ENCODE assay signal across 8 mouse cellular contexts in the genomic region with DNA sequence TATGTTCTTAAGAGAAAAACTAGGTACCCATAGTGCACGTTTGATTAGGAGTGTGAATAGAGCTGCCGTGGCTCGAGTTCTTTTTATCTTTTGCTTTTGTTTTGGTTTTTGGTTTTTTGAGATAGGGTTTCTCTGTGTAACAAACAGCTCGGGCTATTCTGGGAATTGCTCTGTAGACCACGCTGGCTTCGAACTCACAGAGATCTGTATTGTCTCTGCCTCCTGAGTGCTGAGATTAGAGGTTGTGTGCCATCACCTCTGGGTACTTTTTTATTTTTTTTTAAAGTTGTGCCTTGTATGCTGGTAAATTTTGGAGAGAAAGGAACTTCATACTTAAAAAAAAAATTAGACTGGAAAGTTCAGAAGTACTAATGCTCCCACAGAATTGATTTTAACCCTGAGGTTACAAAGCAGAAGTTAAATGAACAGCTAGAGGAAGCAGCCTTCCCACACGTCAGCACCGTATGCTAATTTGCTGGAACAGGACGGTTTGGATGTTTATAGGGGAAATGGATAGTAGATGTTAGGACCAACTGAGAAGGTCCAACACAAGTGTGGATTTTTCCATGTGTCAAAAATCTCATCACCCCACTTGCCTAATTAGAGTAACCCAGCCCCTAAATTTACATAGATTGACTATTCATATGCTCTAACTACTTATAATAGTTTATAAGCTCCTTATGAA. TPM values are rescaled to one million over a fixed set of nuclear protein-coding genes. Genes with fewer than 3 reads are reported as not detected.
DNase-seq lines count a peak whose midpoint lies in the region; ATAC-seq and TF ChIP-seq lines count a peak whose summit lies in the region.

No protein-coding gene starts in this region.

- ATAC-seq in forebrain, embryonic 15.5 days (replicated peaks): no peak
- ATAC-seq in liver, embryonic 15.5 days (ENCODE audit: insufficient read depth): no peak
- ATAC-seq in stomach, postnatal 0 days (ENCODE audit: low FRiP score, low TSS enrichment): no peak

- peak overlapping the region; percentile 97 for H3K4me3 ChIP-seq in spleen, adult 2 months (ENCODE audit: extremely low read depth, insufficient read depth, insufficient read length)
- H3K4me3 ChIP-seq in forebrain, embryonic 15.5 days: peak overlapping the region; percentile 90
- H3K4me3 ChIP-seq in liver, embryonic 15.5 days (replicated peaks): peak overlapping the region; percentile 82
- peak overlapping the region; percentile 94 for H3K4me3 ChIP-seq in stomach, postnatal 0 days (ENCODE audit: low read depth, low read length)

- H3K9me3 ChIP-seq in forebrain, embryonic 15.5 days: no peaks in the 10 kb centered on the region
- no peaks in the 10 kb centered on the region for H3K9me3 ChIP-seq in liver, embryonic 15.5 days (replicated peaks)
- H3K9me3 ChIP-seq in stomach, postnatal 0 days (ENCODE audit: control insufficient read depth, low read length): no peaks in the 10 kb centered on the region

- H3K27me3 ChIP-seq in spleen, adult 2 months (ENCODE audit: control insufficient read depth, insufficient read depth, low read length): no peaks in the 10 kb centered on the region
- no peaks in the 10 kb centered on the region for H3K27me3 ChIP-seq in forebrain, embryonic 15.5 days
- H3K27me3 ChIP-seq in liver, embryonic 15.5 days: peaks cover 12% of the 10 kb centered on the region; the same call in 1 of the 2 replicates
- no peaks in the 10 kb centered on the region for H3K27me3 ChIP-seq in stomach, postnatal 0 days (ENCODE audit: control insufficient read depth, insufficient read depth, low read length)

- H3K9ac ChIP-seq in forebrain, embryonic 15.5 days (replicated peaks): peak overlapping the region; percentile 86
- H3K9ac ChIP-seq in liver, embryonic 15.5 days: peak overlapping the region; percentile 87
- H3K9ac ChIP-seq in stomach, postnatal 0 days (ENCODE audit: low read length): peak overlapping the region; percentile 94

- peak overlapping the region; percentile 83 for H3K4me2 ChIP-seq in forebrain, embryonic 15.5 days (replicated peaks)
- peak overlapping the region; percentile 99 for H3K4me2 ChIP-seq in liver, embryonic 15.5 days
- peak overlapping the region; percentile 99 for H3K4me2 ChIP-seq in stomach, postnatal 0 days (replicated peaks; ENCODE audit: low read depth)

- 6% methylated on average over 9 of the region's 9 CpGs for WGBS in spleen, adult 2 months
- WGBS in forebrain, embryonic 15.5 days: 14% methylated on average over 9 of the region's 9 CpGs
- WGBS in liver, embryonic 15.5 days (ENCODE audit: insufficient replicate concordance): 18% methylated on average over 9 of the region's 9 CpGs
- WGBS in stomach, postnatal 0 days: 39% methylated on average over 9 of the region's 9 CpGs

- peak overlapping the region; percentile 89 for H3K27ac ChIP-seq in spleen, adult 2 months (ENCODE audit: insufficient read depth, low read length)
- peak overlapping the region; percentile 100 for H3K27ac ChIP-seq in forebrain, embryonic 15.5 days (replicated peaks)
- H3K27ac ChIP-seq in liver, embryonic 15.5 days (replicated peaks): peak overlapping the region; percentile 98
- no peak overlapping the region for H3K27ac ChIP-seq in stomach, postnatal 0 days (replicated peaks)

- H3K4me1 ChIP-seq in spleen, adult 2 months (ENCODE audit: control insufficient read depth, insufficient read depth, insufficient read length): peaks cover 5% of the 10 kb centered on the region
- peaks cover 48% of the 10 kb centered on the region for H3K4me1 ChIP-seq in forebrain, embryonic 15.5 days
- H3K4me1 ChIP-seq in liver, embryonic 15.5 days (replicated peaks): peaks cover 50% of the 10 kb centered on the region
- peaks cover 3% of the 10 kb centered on the region; the same call in 1 of the 2 replicates for H3K4me1 ChIP-seq in stomach, postnatal 0 days (replicated peaks; ENCODE audit: control insufficient read depth, insufficient read depth)

- no peak for TF ChIP-seq EP300 in stomach, postnatal 0 days (optimal IDR thresholded peaks at IDR 0.05)

- TF ChIP-seq POLR2A in spleen, adult 2 months (IDR thresholded peaks at IDR 0.05; ENCODE audit: low read depth, low read length): no peak

- DNase-seq in spleen, adult 2 months (ENCODE audit: low read depth in 1 of 2, low spot score in 2 of 2): no peak
- DNase-seq in spleen, postnatal 10 days (ENCODE audit: low spot score in 2 of 2): no peak
- no peak for DNase-seq in stomach, postnatal 0 days (ENCODE audit: low spot score)
- no peak for DNase-seq in testis, postnatal 10 days (ENCODE audit: low spot score)
- DNase-seq in testis, postnatal 14 days (ENCODE audit: low spot score): no peak
- DNase-seq in urinary bladder, postnatal 25 days (ENCODE audit: low spot score): no peak

- no peak for TF ChIP-seq CTCF in spleen, adult 2 months (IDR thresholded peaks at IDR 0.05; ENCODE audit: extremely low read depth, insufficient read depth, insufficient read length, insufficient replicate concordance)
- TF ChIP-seq CTCF in stomach, postnatal 0 days (IDR thresholded peaks at IDR 0.05; ENCODE audit: low read depth): no peak

- peaks cover 13% of the 10 kb centered on the region for H3K36me3 ChIP-seq in spleen, adult 2 months (ENCODE audit: control insufficient read depth, insufficient read depth, low read length)
- no peaks in the 10 kb centered on the region for H3K36me3 ChIP-seq in forebrain, embryonic 15.5 days
- peaks cover 17% of the 10 kb centered on the region for H3K36me3 ChIP-seq in liver, embryonic 15.5 days (replicated peaks)
- no peaks in the 10 kb centered on the region for H3K36me3 ChIP-seq in stomach, postnatal 0 days (ENCODE audit: control insufficient read depth, insufficient read depth, low read length)

RNA-seq across cellular contexts. Expression of gene Cdkn1b, which starts 2.5 kb away (rescaled TPM):
- 30.3 and 35.3 TPM in 2 replicates for polyA plus RNA-seq in spleen, adult 2 months (2012; rRNA removed)
- 52.4 and 55.1 TPM in 2 replicates for polyA plus RNA-seq in forebrain, embryonic 15.5 days (2015; fragmentation: Nextera tagmentation; extraction: Ambion mirVana)
- 13.3 and 14.1 TPM in 2 replicates for polyA plus RNA-seq in liver, embryonic 15.5 days (2015; fragmentation: Nextera tagmentation; extraction: Ambion mirVana)
- 11.7 and 14.4 TPM in 2 replicates for polyA plus RNA-seq in stomach, postnatal 0 days (2015; fragmentation: Nextera tagmentation; extraction: Ambion mirVana)

RNA-seq across cellular contexts. Expression of gene Gpr19, which starts 24.3 kb away (rescaled TPM):
- polyA plus RNA-seq in spleen, adult 2 months (2012; rRNA removed): 6.4 and 7.0 TPM in 2 replicates
- 47.7 and 48.1 TPM in 2 replicates for polyA plus RNA-seq in forebrain, embryonic 15.5 days (2015; fragmentation: Nextera tagmentation; extraction: Ambion mirVana)
- 5.6 and 5.7 TPM in 2 replicates for polyA plus RNA-seq in liver, embryonic 15.5 days (2015; fragmentation: Nextera tagmentation; extraction: Ambion mirVana)
- polyA plus RNA-seq in stomach, postnatal 0 days (2015; fragmentation: Nextera tagmentation; extraction: Ambion mirVana): 6.6 and 6.9 TPM in 2 replicates

RNA-seq across cellular contexts. Expression of gene Apold1, which starts 58.9 kb away (rescaled TPM):
- polyA plus RNA-seq in spleen, adult 2 months (2012; rRNA removed): 1.1 TPM in 2 replicates
- 3.5 and 3.8 TPM in 2 replicates for polyA plus RNA-seq in forebrain, embryonic 15.5 days (2015; fragmentation: Nextera tagmentation; extraction: Ambion mirVana)
- 2.8 TPM in 2 replicates for polyA plus RNA-seq in liver, embryonic 15.5 days (2015; fragmentation: Nextera tagmentation; extraction: Ambion mirVana)
- 1.5 and 1.8 TPM in 2 replicates for polyA plus RNA-seq in stomach, postnatal 0 days (2015; fragmentation: Nextera tagmentation; extraction: Ambion mirVana)
